8 mouse cellular contexts compared by ENCODE assay signal in the genomic region with DNA sequence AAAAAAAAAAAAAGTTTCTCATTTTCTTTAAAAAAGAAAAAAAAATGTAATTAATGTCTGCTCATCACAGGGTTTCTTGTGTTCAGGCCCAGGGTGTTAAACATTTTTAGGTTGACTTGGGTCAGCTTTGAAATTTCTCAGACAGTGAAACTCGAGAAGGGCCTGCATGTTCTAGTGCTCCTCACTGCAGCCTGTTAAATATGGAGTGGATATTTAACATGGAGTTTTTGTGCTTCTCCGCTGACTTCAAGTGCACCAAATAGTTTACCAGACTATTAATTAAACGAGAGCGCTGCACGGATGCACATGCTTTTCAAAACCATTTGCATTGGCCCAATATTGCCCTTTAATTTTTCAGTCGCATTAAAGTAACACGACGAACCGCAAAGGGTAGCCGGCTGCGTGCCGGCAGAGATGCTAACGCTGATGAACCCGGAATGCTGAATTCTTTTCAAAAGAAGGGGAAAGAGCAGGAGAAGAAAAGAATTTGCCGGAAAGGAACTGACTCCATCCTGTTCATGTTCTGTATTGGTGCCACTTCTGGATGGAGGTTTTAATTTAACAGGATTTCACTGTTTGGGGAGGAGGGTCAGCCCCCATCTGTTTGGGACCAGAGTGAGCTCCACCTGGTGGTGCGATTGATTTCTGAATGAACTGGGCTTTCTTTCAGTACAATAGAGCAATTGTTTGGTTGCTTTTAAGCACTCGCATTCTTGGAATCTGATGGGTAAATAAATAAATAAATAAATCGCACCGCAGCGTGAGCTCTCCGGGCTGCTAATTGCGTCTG.
DNase-seq lines count a peak whose midpoint lies in the region; ATAC-seq lines count a peak whose summit lies in the region.

No protein-coding gene starts in this region.

- 47% methylated on average over 22 of the region's 22 CpGs for WGBS in heart, embryonic 15.5 days
- WGBS in forebrain, embryonic 13.5 days: 2% methylated on average over 22 of the region's 22 CpGs
- WGBS in neural tube, embryonic 12.5 days: 26% methylated on average over 22 of the region's 22 CpGs

- no peaks in the 10 kb centered on the region for H3K9me3 ChIP-seq in heart, embryonic 15.5 days (replicated peaks)
- no peaks in the 10 kb centered on the region; the same call in 1 of the 2 replicates for H3K9me3 ChIP-seq in forebrain, embryonic 13.5 days (replicated peaks)
- no peaks in the 10 kb centered on the region for H3K9me3 ChIP-seq in neural tube, embryonic 12.5 days

- H3K27ac ChIP-seq in heart, embryonic 15.5 days: no peak overlapping the region
- H3K27ac ChIP-seq in forebrain, embryonic 13.5 days: no peak overlapping the region; the same call in 1 of the 2 replicates
- no peak overlapping the region for H3K27ac ChIP-seq in neural tube, embryonic 12.5 days

- peaks cover 5% of the 10 kb centered on the region; the same call in 1 of the 2 replicates for H3K4me1 ChIP-seq in heart, embryonic 15.5 days (replicated peaks)
- H3K4me1 ChIP-seq in forebrain, embryonic 13.5 days: peaks cover 20% of the 10 kb centered on the region
- peaks cover 6% of the 10 kb centered on the region for H3K4me1 ChIP-seq in neural tube, embryonic 12.5 days

- no peaks in the 10 kb centered on the region for H3K36me3 ChIP-seq in heart, embryonic 15.5 days
- no peaks in the 10 kb centered on the region for H3K36me3 ChIP-seq in forebrain, embryonic 13.5 days (ENCODE audit: poor library complexity, severe bottlenecking)
- no peaks in the 10 kb centered on the region for H3K36me3 ChIP-seq in neural tube, embryonic 12.5 days

- H3K27me3 ChIP-seq in heart, embryonic 15.5 days: no peaks in the 10 kb centered on the region
- H3K27me3 ChIP-seq in forebrain, embryonic 13.5 days: peaks cover 27% of the 10 kb centered on the region
- H3K27me3 ChIP-seq in neural tube, embryonic 12.5 days (replicated peaks): 0 out of 2 replicates have a peak, but pooled peaks cover 4% of the 10 kb centered on the region

- no peak for DNase-seq in heart, adult 8-10 months (ENCODE audit: low spot score)
- DNase-seq in adipocyte (ENCODE audit: low spot score): peak; percentile 27
- DNase-seq in layer of hippocampus, postnatal 14 days (ENCODE audit: low spot score in 2 of 2): peak; percentile 34 to 39
- DNase-seq in adrenal gland, postnatal 14 days: no peak
- no peak for DNase-seq in gastrocnemius, postnatal 10 days

- peak overlapping the region; percentile 18 for H3K4me3 ChIP-seq in heart, embryonic 15.5 days
- peak overlapping the region; percentile 32 for H3K4me3 ChIP-seq in forebrain, embryonic 13.5 days
- H3K4me3 ChIP-seq in neural tube, embryonic 12.5 days: peak overlapping the region; percentile 5

- peak overlapping the region; percentile 52 for H3K4me2 ChIP-seq in heart, embryonic 15.5 days
- peak overlapping the region; percentile 59 for H3K4me2 ChIP-seq in forebrain, embryonic 13.5 days
- peak overlapping the region; percentile 58 for H3K4me2 ChIP-seq in neural tube, embryonic 12.5 days (replicated peaks)

- ATAC-seq in heart, embryonic 15.5 days (replicated peaks; ENCODE audit: insufficient number of reproducible peaks, insufficient read depth, low FRiP score, low read depth): no peak
- ATAC-seq in forebrain, embryonic 13.5 days: peak; percentile 64
- peak; percentile 56 for ATAC-seq in neural tube, embryonic 12.5 days (ENCODE audit: low FRiP score, low read depth)

- no peak overlapping the region for H3K9ac ChIP-seq in heart, embryonic 15.5 days
- peak overlapping the region; percentile 50 for H3K9ac ChIP-seq in forebrain, embryonic 13.5 days
- H3K9ac ChIP-seq in neural tube, embryonic 12.5 days: peak overlapping the region; percentile 33; the same call in 1 of the 2 replicates

Comparison
In these comparisons a context has a peak if more than half of its experiments do, and no peak if none do; other contexts are left out.
1. DNase-seq: peak in adipocyte (single experiment) and layer of hippocampus, postnatal 14 days (2 of 2); none in heart, adult 8-10 months (single experiment), adrenal gland, postnatal 14 days (single experiment) and gastrocnemius, postnatal 10 days (single experiment).
2. Peak in every context shown above with its lines, with median percentiles within 50 percentile points of each other: H3K4me2 ChIP-seq and H3K4me3 ChIP-seq.